Mouse (Mus musculus) heart, embryonic 10.5 days (tissue): ENCODE results near the gene Megf11. TPM values are rescaled to one million over a fixed set of nuclear protein-coding genes. Genes with fewer than 3 reads are reported as not detected.

Experiments used
- DNase-seq: peaks from one replicate; pipeline ENCODE4 v3.0.0-alpha.2; 2017; ENCODE audit warnings: low spot score
- H3K27ac ChIP-seq: fragments of 300-500 bp; sonication (generic); 2 replicates; pipeline ENCODE4 v1.5.1; 2016; ENCODE audit warnings: mild to moderate bottlenecking
- H3K27me3 ChIP-seq: fragments of 300-500 bp; sonication (generic); 2 replicates; pipeline ENCODE4 v1.6.1; 2016; ENCODE audit warnings: mild to moderate bottlenecking; ENCODE audit not compliant: poor library complexity, insufficient read depth, severe bottlenecking
- H3K36me3 ChIP-seq: fragments of 300-500 bp; sonication (generic); 2 replicates; pipeline ENCODE4 v1.6.1; 2016; ENCODE audit warnings: mild to moderate bottlenecking, moderate library complexity
- H3K4me1 ChIP-seq: fragments of 300-500 bp; sonication (generic); 2 replicates; pipeline ENCODE4 v1.6.1; 2016; ENCODE audit warnings: mild to moderate bottlenecking
- H3K4me3 ChIP-seq: fragments of 300-500 bp; sonication (generic); 2 replicates; pipeline ENCODE4 v1.5.1; 2016; ENCODE audit warnings: mild to moderate bottlenecking, moderate library complexity
- H3K9me3 ChIP-seq: fragments of 300-500 bp; sonication (generic); 2 replicates; pipeline ENCODE4 v1.6.1; 2016; ENCODE audit warnings: mild to moderate bottlenecking, moderate library complexity
- WGBS: fragments of 180-500 bp; shearing (Covaris S2); methylation state at CpG from one replicate; pipeline ENCODE4 v1.1.7; 2016; 5-methylcytosine and 5-hydroxymethylcytosine counted together
- polyA plus RNA-seq: library from polyadenylated mRNA; unstranded; fragments of >200 nt; fragmentation: Nextera tagmentation; extraction: Ambion mirVana; gene quantifications from 2 replicates; pipeline ENCODE4 v1.2.1, GENCODE M21; 2016

The Megf11 gene
- polyA plus RNA-seq, 1 experiment from 2014 or later, result 0.40 TPM

DNA sequence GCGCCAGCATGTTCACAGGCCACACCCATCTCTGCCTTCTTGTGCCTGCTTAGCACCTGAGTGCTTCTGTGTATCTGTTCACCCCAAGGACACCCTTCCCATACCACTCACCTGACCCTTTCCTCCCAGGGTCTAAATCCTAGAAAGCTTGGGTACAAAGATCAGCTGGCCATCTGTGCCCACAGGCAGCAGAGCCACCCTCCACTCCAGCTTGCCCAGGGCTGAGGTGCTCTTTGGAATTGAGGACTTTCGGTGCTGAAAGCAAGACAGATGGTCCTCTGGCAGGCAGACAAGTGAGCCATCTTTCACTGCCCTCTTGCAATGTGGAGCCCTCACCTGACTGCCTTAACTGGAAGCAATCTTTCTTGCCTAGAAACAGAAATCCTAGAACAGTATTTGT lies 251.5 kb downstream of the Megf11 start:
- H3K4me1 ChIP-seq, result peaks cover 14% of the 10 kb centered on the region
- no peaks in the 10 kb centered on the region for H3K9me3 ChIP-seq
- no peak for DNase-seq
- H3K36me3 ChIP-seq, result no peaks in the 10 kb centered on the region
- no peak overlapping the region for H3K4me3 ChIP-seq
- H3K27ac ChIP-seq, result no peak overlapping the region
- H3K27me3 ChIP-seq, result peaks cover 57% of the 10 kb centered on the region
- 80% methylated on average over 2 of the region's 2 CpGs for WGBS

DNA sequence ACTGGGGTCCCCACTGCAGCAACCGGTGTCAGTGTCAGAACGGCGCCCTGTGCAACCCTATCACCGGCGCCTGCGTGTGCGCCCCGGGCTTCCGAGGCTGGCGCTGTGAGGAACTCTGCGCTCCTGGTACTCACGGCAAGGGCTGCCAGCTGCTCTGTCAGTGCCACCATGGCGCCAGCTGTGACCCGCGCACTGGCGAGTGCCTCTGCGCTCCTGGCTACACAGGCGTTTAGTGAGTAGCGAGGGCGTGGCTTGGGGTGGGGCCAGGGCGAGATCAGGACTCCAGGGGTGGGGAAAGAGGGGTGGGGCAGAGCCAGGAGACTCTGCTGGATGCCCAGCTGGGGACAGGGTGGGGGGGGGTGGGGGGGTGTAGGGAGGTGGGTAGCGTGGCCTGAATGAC lies 252.8 kb downstream of the Megf11 start:
- Histone ChIP-seq H3K27ac (no peak overlapping the region), H3K9me3 (no peaks in the 10 kb centered on the region), H3K4me1 (peaks cover 14% of the 10 kb centered on the region), H3K4me3 (peak overlapping the region; percentile 54), H3K36me3 (no peaks in the 10 kb centered on the region), H3K27me3 (peaks cover 66% of the 10 kb centered on the region)
- 2% methylated on average over 22 of the region's 22 CpGs for WGBS
- no peak for DNase-seq

DNA sequence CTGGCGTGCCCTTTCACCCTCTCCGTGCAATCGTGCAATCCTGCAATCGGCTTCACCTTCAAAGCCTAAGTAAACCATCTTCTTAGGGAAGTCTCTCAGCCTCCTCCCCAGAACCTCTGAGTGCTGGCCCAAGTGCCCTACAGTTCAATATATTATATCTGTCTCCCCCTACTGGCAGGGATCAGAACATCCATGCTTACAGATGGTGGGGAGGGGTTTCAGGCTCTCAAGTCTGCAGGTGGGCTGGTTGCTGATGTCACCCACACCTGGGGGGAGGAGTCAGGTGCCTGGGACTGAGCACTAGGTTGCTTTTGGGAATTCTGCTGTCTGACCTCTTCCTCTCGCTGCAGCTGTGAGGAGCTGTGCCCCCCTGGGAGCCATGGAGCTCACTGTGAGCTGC lies 254.2 kb downstream of the Megf11 start:
- H3K27ac ChIP-seq, result no peak overlapping the region
- no peak for DNase-seq
- no peaks in the 10 kb centered on the region for H3K9me3 ChIP-seq
- H3K4me1 ChIP-seq, result peaks cover 18% of the 10 kb centered on the region
- no peaks in the 10 kb centered on the region for H3K36me3 ChIP-seq
- WGBS, result 16% methylated on average over 5 of the region's 5 CpGs
- no peak overlapping the region for H3K4me3 ChIP-seq
- peaks cover 69% of the 10 kb centered on the region for H3K27me3 ChIP-seq

DNA sequence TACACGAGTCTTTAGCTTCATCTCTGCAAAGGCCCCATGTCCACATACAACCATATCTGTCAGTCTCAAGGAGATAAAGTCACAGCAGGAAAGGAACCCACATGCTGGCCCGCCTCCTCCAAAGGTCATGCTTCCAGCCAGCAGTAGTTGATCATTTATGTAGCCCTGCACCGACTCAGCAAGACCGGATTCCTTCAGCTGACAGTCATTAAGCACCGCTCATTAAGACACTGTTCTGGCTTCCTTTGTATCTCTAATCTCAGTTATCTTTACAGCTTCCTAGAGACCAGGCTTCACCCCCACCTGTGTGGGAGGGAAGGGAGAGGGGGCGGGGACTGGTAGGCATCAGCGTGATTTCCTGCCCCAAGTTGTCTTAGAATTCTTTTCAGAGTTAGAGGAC lies 258.7 kb downstream of the Megf11 start:
- no peak overlapping the region for H3K27ac ChIP-seq
- H3K9me3 ChIP-seq, result no peaks in the 10 kb centered on the region
- WGBS, result 29% methylated on average over 7 of the region's 7 CpGs
- no peak for DNase-seq
- peaks cover 33% of the 10 kb centered on the region; the same call in 1 of the 2 replicates for H3K27me3 ChIP-seq
- peaks cover 8% of the 10 kb centered on the region for H3K4me1 ChIP-seq
- H3K36me3 ChIP-seq, result no peaks in the 10 kb centered on the region
- no peak overlapping the region for H3K4me3 ChIP-seq

DNA sequence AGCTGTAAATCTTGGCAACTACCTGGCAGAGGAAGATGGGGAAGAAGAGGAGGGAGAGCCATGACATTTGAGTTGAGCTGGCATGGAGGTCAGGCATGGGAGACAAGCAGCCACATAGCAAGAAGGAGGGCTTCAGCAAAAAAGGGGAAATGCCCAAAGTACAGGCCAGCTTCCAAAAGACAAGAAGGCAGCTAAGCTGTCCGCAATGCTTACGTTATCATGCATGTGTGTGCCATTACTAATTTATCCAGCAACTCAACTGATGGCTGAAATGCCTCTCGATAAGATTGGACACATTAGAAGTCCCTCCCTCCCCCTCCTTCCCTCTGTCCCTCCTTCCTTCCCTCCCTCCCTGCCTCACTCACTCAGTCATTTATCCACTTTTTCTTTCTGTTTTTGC lies 260.0 kb downstream of the Megf11 start:
- peaks cover 31% of the 10 kb centered on the region; the same call in 1 of the 2 replicates for H3K27me3 ChIP-seq
- peaks cover 4% of the 10 kb centered on the region; the same call in 1 of the 2 replicates for H3K4me1 ChIP-seq
- WGBS, result 84% methylated on average over 3 of the region's 3 CpGs
- H3K36me3 ChIP-seq, result no peaks in the 10 kb centered on the region
- H3K27ac ChIP-seq, result no peak overlapping the region
- DNase-seq, result no peak
- no peak overlapping the region for H3K4me3 ChIP-seq
- H3K9me3 ChIP-seq, result no peaks in the 10 kb centered on the region

DNA sequence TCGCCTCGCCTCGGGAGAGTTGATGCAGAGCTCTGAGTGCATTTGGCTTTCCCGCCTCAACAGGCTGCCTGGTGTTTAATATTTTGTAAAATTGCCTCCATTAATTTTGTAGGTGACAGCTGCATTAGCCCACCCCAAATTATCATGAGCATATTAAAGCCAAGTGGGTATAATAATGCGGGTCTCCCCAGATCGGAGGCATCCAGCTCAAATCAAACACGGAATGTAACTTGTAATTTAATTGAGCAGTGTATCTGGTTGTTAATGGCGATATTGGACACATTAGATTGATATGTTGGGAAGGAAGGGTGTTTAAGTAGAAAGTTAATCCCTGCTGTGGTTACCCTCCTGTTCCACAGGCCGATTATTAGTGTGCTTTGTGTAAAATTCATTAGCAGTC lies 264.0 kb downstream of the Megf11 start:
- no peak for DNase-seq
- Histone ChIP-seq H3K9me3 (no peaks in the 10 kb centered on the region), H3K27me3 (peaks cover 15% of the 10 kb centered on the region; the same call in 1 of the 2 replicates), H3K4me3 (no peak overlapping the region), H3K36me3 (no peaks in the 10 kb centered on the region), H3K27ac (no peak overlapping the region), H3K4me1 (peaks cover 7% of the 10 kb centered on the region; the same call in 1 of the 2 replicates)
- 70% methylated on average over 9 of the region's 9 CpGs for WGBS

DNA sequence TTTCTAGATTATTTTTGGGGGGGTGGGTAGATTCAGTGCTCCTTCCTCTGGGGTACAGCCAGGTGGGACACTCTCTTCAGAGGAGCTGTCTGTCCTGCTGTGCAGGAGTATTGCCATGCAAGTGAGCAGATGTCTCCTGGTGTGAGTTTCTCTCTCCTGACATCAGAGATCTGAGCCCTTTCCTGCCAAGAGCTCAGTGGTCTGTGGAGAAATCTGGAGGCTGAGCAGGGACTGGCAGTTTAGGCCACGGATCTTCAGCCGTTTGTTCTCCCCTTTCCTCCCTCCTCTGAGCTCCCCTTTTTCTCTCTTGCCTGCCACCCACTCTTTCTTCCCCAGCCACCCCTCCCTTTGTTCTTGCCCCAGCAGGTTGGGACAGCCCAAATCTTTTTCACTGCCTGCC lies 264.5 kb downstream of the Megf11 start:
- Histone ChIP-seq H3K9me3 (no peaks in the 10 kb centered on the region), H3K4me1 (peaks cover 6% of the 10 kb centered on the region; the same call in 1 of the 2 replicates), H3K36me3 (no peaks in the 10 kb centered on the region), H3K27me3 (peaks cover 15% of the 10 kb centered on the region; the same call in 1 of the 2 replicates), H3K4me3 (no peak overlapping the region), H3K27ac (no peak overlapping the region)
- WGBS, result 34% methylated on average over 2 of the region's 2 CpGs
- DNase-seq, result no peak

DNA sequence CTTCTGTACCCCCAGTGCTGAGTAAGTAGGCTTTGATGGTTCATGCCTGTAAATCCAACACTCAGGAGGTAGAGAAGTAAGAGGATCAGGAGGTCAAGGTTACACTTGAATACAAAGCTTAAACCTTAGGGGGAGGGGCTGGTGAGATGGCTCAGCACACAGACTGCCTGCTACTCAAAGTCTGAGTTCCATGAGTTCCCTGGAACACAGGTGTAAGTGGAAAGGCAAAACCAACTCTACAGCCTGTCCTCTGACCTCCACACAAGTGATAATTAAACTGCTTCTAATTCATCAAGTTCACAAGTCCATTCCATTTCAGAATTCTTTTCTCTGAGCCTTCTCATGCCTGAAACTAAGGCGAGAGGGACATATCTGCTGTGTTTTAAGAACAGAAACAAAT lies 265.8 kb downstream of the Megf11 start:
- 86% methylated on average over 1 of the region's 1 CpGs for WGBS
- H3K9me3 ChIP-seq, result no peaks in the 10 kb centered on the region

DNA sequence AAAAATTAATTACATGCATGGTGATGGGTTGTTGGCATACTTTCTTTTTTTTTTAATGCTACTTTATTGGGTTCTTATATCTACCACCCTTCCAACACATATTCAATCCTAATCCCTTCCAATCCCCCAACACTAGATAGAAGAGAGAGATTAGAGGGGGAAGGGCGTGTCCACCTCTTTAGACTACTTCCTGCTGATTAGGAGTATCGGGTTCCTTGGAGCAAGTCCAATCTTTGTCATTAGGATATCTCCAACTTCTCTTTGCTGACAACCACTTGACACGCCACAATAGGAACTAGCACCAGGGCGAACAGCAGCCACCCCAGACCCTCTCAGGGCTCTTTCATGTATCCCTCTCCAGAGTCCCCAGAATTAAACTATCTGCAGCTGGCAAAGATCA lies 266.3 kb downstream of the Megf11 start:
- WGBS, result 14% methylated on average over 4 of the region's 4 CpGs
- H3K9me3 ChIP-seq, result no peaks in the 10 kb centered on the region
- no peak overlapping the region for H3K27ac ChIP-seq
- H3K4me3 ChIP-seq, result no peak overlapping the region
- peaks cover 9% of the 10 kb centered on the region; the same call in 1 of the 2 replicates for H3K27me3 ChIP-seq
- DNase-seq, result no peak
- no peaks in the 10 kb centered on the region for H3K36me3 ChIP-seq
- peaks cover 6% of the 10 kb centered on the region; the same call in 1 of the 2 replicates for H3K4me1 ChIP-seq

More for the DNA sequence above, 265.8 kb downstream of the Megf11 start:
- no peak overlapping the region for H3K27ac ChIP-seq
- no peak for DNase-seq
- H3K4me1 ChIP-seq, result peaks cover 6% of the 10 kb centered on the region; the same call in 1 of the 2 replicates
- H3K36me3 ChIP-seq, result no peaks in the 10 kb centered on the region
- H3K4me3 ChIP-seq, result no peak overlapping the region
- peaks cover 9% of the 10 kb centered on the region; the same call in 1 of the 2 replicates for H3K27me3 ChIP-seq

DNA sequence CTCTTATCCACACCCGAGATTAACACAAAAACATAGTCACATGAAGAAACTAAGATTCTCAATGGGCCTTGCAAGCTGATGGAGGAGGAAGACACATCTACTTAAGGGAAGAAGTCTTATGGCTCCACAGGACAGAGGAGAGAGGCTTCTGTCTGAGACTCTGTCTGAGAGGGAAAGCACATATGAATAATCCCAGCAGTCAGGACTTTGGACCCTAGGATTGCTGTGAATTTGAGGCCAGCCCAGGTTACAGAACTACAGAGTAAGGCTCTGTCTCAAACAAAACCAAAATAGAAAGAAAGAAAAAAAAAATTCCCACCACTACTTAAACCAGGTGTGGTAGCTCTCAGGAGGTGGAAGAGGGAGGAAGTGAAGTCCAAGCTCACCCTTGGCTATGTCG lies 266.7 kb downstream of the Megf11 start:
- H3K4me3 ChIP-seq, result no peak overlapping the region
- H3K27ac ChIP-seq, result no peak overlapping the region
- WGBS, result 42% methylated on average over 2 of the region's 2 CpGs
- H3K36me3 ChIP-seq, result no peaks in the 10 kb centered on the region
- H3K9me3 ChIP-seq, result no peaks in the 10 kb centered on the region
- DNase-seq, result no peak
- H3K4me1 ChIP-seq, result peaks cover 6% of the 10 kb centered on the region; the same call in 1 of the 2 replicates
- peaks cover 9% of the 10 kb centered on the region; the same call in 1 of the 2 replicates for H3K27me3 ChIP-seq

DNA sequence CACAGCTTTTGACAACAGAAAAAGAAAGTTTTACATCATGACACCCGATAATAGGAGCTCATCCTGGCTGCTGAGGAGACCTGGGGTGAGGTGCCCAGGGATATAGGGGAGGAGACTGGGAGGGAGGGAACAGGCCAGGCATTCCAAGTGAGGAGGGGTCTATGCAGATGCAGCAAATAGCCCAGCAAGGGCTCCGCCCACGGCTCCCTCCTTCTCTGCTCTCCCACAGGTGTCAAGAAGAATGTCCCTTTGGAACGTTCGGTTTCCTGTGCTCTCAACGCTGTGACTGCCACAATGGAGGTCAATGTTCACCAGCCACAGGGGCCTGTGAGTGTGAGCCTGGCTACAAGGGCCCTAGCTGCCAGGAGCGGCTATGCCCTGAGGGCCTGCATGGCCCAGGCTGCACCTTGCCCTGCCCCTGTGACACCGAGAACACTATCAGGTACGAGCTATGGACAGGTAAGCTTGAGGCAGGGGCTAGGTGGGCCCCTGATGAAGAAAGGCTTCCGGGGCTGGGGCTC lies 267.5 kb downstream of the Megf11 start:
- peaks cover 9% of the 10 kb centered on the region; the same call in 1 of the 2 replicates for H3K4me1 ChIP-seq
- no peak for DNase-seq
- H3K27ac ChIP-seq, result no peak overlapping the region
- H3K36me3 ChIP-seq, result no peaks in the 10 kb centered on the region
- peaks cover 9% of the 10 kb centered on the region; the same call in 1 of the 2 replicates for H3K27me3 ChIP-seq
- no peaks in the 10 kb centered on the region for H3K9me3 ChIP-seq
- H3K4me3 ChIP-seq, result no peak overlapping the region
- WGBS, result 61% methylated on average over 10 of the region's 10 CpGs

DNA sequence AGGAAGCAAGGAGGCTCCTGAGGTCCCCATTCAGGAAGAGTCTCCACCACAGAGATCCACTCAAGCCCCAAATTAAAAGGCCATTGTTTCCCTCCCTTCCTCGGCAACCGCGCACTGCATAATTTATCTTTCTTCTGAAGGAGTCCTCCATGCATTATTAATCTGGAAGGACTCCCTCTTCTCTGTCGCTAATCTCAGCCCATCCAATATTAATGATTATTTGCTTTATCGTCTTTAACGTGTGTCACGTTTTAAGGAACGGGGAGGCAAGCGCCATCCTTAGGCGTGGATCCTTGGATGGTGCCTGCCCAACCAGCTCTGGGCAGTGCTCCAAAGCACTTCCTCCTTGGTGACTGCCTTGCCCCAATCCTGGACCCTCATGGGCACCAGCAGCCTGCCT lies 269.3 kb downstream of the Megf11 start:
- Histone ChIP-seq H3K27me3 (peaks cover 9% of the 10 kb centered on the region; the same call in 1 of the 2 replicates), H3K9me3 (no peaks in the 10 kb centered on the region), H3K4me3 (no peak overlapping the region), H3K27ac (no peak overlapping the region), H3K4me1 (peaks cover 9% of the 10 kb centered on the region), H3K36me3 (no peaks in the 10 kb centered on the region)
- 87% methylated on average over 10 of the region's 10 CpGs for WGBS
- DNase-seq, result no peak

DNA sequence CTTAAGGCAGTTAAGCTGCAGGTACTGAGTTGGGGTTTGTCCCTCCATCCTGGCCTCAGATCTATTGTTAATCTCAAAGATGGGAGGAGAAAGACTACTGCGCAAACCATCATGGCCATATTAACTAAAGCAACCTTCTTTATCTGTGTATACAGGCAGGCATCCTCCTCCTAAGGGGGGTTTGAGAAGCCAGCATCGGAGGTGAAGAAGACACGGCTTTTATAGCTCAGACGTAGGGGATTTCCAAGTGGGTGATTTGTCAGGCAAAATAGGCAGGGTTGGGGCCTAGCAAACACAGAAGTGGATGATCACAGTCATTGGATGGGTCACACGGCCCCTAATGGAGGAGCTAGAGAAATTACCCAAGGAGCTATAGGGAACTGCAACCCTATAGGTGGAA lies 271.2 kb downstream of the Megf11 start:
- peaks cover 12% of the 10 kb centered on the region for H3K4me1 ChIP-seq
- no peaks in the 10 kb centered on the region for H3K36me3 ChIP-seq
- no peak for DNase-seq
- no peak overlapping the region for H3K4me3 ChIP-seq
- no peaks in the 10 kb centered on the region; the same call in 1 of the 2 replicates for H3K27me3 ChIP-seq
- no peaks in the 10 kb centered on the region for H3K9me3 ChIP-seq
- 85% methylated on average over 5 of the region's 5 CpGs for WGBS
- H3K27ac ChIP-seq, result no peak overlapping the region

DNA sequence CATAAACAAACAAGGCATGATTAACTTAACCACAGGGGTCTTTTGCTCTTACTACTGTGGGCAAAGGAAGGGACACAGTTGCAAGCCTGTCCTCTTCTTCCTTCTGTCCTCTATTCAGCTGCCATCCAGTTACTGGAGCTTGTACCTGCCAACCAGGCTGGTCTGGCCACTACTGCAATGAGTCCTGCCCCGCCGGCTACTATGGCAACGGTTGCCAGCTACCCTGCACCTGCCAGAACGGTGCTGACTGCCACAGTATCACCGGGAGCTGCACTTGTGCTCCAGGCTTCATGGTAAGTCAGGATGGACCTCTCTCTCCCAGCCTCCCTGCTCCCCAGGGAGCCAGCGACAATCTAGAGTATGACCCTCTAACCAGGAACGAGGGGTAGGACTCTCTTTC lies 274.8 kb downstream of the Megf11 start:
- 75% methylated on average over 7 of the region's 7 CpGs for WGBS
- H3K4me3 ChIP-seq, result no peak overlapping the region
- H3K36me3 ChIP-seq, result no peaks in the 10 kb centered on the region
- no peaks in the 10 kb centered on the region for H3K9me3 ChIP-seq
- H3K27me3 ChIP-seq, result no peaks in the 10 kb centered on the region; the same call in 1 of the 2 replicates
- H3K27ac ChIP-seq, result no peak overlapping the region
- DNase-seq, result no peak
- H3K4me1 ChIP-seq, result peaks cover 6% of the 10 kb centered on the region
